Mouse (Mus musculus): Measurements from ENCODE around the gene Diras2. TPM values are rescaled to one million over a fixed set of nuclear protein-coding genes. Genes with fewer than 3 reads are reported as not detected.

The Diras2 gene
- polyA plus RNA-seq, 1 experiment from 2014 or later: 0.61 TPM

DNA sequence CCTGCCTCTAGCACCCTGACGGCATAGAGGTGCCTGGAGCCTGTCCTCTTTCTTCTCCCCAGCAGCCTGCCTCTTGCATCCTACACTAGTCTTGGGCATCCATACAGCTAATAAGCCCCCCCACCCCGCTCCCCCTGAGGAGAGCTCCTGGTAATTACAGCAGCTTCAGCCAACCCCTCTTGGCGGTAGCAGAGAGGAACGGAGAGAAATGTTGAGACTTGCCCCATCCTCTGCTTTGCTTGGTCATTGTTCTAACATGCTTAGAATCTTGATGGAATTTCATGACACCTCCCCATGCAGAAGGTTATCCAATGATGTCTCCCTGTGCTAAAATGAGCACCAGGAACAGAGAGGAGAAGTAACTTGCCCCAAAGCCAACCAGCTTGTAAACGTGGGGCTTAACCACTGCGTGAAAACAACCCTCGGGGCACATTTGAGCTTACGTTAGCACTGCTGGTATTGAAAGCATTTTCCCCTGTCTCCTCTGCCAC, 11.0 kb upstream of the Diras2 start:
- WGBS: 74% methylated on average over 8 of the region's 8 CpGs
- Histone ChIP-seq H3K4me3 (ENCODE audit: low read depth, low read length) (no peak overlapping the region), H3K4me2 (replicated peaks; ENCODE audit: low read depth) (no peak overlapping the region), H3K9ac (ENCODE audit: low read depth, low read length) (no peak overlapping the region), H3K27ac (ENCODE audit: low read depth, low read length) (no peak overlapping the region), H3K27me3 (replicated peaks; ENCODE audit: control insufficient read depth, insufficient read depth, low read length) (no peaks in the 10 kb centered on the region), H3K36me3 (ENCODE audit: control insufficient read depth, insufficient read depth) (no peaks in the 10 kb centered on the region), H3K9me3 (ENCODE audit: control insufficient read depth) (no peaks in the 10 kb centered on the region), H3K4me1 (replicated peaks; ENCODE audit: control insufficient read depth, insufficient read depth, low read length) (no peaks in the 10 kb centered on the region)
- ATAC-seq: no peak
- no peak for TF ChIP-seq CTCF (IDR thresholded peaks at IDR 0.05; ENCODE audit: low read depth)

DNA sequence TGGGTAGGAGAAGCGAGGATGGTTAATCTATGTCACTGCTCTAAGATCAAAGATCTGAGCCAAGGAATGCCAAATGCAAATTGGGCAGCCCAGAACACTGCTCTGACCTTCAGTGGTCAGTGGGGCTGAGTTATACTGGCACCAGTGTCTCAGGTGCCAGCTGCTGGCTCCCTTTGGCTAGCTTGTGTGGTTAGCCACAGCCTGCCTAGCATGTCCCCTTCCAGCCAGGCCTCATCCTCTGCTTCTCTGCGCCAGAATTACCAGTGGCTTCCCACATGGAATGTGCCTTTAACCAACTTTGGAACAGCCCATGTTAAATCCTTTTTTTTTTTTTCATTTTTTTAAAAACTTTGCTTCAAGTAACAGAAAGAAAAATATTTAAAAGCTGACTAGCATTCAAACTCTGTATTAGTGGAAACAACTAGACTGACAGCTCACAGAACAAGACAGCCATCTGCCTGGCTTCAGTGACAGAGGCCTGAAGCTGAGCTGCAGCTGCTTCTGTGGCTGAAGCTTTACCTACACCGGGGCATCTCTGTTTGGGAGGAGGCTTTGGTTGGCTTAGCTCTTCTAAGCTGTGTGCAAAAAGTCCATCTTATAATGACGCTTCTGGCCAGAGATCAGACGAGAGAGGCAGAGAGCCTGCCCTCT, 10.4 kb upstream of the Diras2 start:
- no peak overlapping the region for H3K27ac ChIP-seq (ENCODE audit: low read depth, low read length)
- no peak overlapping the region for H3K9ac ChIP-seq (ENCODE audit: low read depth, low read length)
- H3K36me3 ChIP-seq (ENCODE audit: control insufficient read depth, insufficient read depth): no peaks in the 10 kb centered on the region
- H3K4me1 ChIP-seq (replicated peaks; ENCODE audit: control insufficient read depth, insufficient read depth, low read length): no peaks in the 10 kb centered on the region
- 70% methylated on average over 5 of the region's 5 CpGs for WGBS
- TF ChIP-seq CTCF (IDR thresholded peaks at IDR 0.05; ENCODE audit: low read depth): no peak
- H3K4me3 ChIP-seq (ENCODE audit: low read depth, low read length): no peak overlapping the region
- H3K9me3 ChIP-seq (ENCODE audit: control insufficient read depth): no peaks in the 10 kb centered on the region
- H3K4me2 ChIP-seq (replicated peaks; ENCODE audit: low read depth): no peak overlapping the region
- no peaks in the 10 kb centered on the region for H3K27me3 ChIP-seq (replicated peaks; ENCODE audit: control insufficient read depth, insufficient read depth, low read length)
- no peak for ATAC-seq

DNA sequence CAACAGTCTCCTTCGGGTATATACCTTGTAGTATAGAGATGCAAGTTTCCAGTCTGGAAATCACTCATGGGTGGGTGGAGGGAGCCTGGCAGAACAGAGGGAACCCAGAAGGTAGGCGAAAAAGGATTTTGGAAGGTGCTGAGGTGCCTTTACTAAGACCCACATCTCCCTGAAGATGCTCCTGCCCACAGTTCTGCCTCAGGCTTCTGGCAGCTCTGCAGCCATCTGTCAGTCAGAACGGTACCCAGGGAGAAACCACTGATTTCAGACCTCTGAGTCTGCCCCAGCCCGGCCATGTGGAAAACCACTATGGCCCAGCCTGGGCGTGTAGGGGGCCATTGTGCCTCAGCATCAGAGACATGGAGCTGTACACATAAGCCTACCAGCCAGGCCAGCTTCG, 8.4 kb upstream of the Diras2 start:
- TF ChIP-seq CTCF (IDR thresholded peaks at IDR 0.05; ENCODE audit: low read depth): no peak
- Histone ChIP-seq H3K27ac (ENCODE audit: low read depth, low read length) (no peak overlapping the region), H3K36me3 (ENCODE audit: control insufficient read depth, insufficient read depth) (no peaks in the 10 kb centered on the region), H3K9ac (ENCODE audit: low read depth, low read length) (no peak overlapping the region), H3K4me2 (replicated peaks; ENCODE audit: low read depth) (no peak overlapping the region), H3K4me1 (replicated peaks; ENCODE audit: control insufficient read depth, insufficient read depth, low read length) (no peaks in the 10 kb centered on the region), H3K9me3 (ENCODE audit: control insufficient read depth) (no peaks in the 10 kb centered on the region), H3K27me3 (replicated peaks; ENCODE audit: control insufficient read depth, insufficient read depth, low read length) (no peaks in the 10 kb centered on the region), H3K4me3 (ENCODE audit: low read depth, low read length) (no peak overlapping the region)
- WGBS: 80% methylated on average over 6 of the region's 6 CpGs
- no peak for ATAC-seq

DNA sequence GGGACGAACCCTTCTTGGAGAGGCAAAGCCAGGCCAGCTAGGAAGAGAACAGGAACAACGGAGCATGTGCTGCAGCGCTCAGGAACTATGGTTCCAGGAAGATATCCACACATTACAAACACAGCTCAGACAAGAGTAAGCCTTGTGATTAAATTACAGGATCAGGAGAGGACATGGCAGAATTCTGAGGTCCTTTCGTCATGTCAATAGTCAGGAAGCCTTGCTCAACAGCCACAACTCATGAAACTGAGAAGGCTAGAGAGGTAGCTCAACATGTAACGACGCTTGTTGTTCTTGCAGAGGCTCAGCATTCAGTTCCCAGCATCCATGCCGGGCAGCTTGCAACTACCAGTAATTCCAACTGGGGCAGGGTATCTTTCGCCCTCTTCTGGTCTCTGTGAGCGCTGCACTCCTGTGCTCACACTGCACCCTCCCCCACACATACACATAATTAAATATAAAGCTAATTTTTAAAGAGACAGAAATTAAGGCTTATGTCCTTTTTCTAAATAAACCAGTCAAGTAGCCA, 7.6 kb upstream of the Diras2 start:
- TF ChIP-seq CTCF (IDR thresholded peaks at IDR 0.05; ENCODE audit: low read depth): 0 out of 2 replicates have a peak, but pooled peaks have one; percentile 11
- Histone ChIP-seq H3K27ac (ENCODE audit: low read depth, low read length) (no peak overlapping the region), H3K27me3 (replicated peaks; ENCODE audit: control insufficient read depth, insufficient read depth, low read length) (no peaks in the 10 kb centered on the region), H3K9ac (ENCODE audit: low read depth, low read length) (no peak overlapping the region), H3K4me1 (replicated peaks; ENCODE audit: control insufficient read depth, insufficient read depth, low read length) (no peaks in the 10 kb centered on the region), H3K9me3 (ENCODE audit: control insufficient read depth) (no peaks in the 10 kb centered on the region), H3K4me2 (replicated peaks; ENCODE audit: low read depth) (no peak overlapping the region), H3K4me3 (ENCODE audit: low read depth, low read length) (no peak overlapping the region), H3K36me3 (ENCODE audit: control insufficient read depth, insufficient read depth) (no peaks in the 10 kb centered on the region)
- no peak for ATAC-seq
- WGBS: 89% methylated on average over 9 of the region's 9 CpGs

DNA sequence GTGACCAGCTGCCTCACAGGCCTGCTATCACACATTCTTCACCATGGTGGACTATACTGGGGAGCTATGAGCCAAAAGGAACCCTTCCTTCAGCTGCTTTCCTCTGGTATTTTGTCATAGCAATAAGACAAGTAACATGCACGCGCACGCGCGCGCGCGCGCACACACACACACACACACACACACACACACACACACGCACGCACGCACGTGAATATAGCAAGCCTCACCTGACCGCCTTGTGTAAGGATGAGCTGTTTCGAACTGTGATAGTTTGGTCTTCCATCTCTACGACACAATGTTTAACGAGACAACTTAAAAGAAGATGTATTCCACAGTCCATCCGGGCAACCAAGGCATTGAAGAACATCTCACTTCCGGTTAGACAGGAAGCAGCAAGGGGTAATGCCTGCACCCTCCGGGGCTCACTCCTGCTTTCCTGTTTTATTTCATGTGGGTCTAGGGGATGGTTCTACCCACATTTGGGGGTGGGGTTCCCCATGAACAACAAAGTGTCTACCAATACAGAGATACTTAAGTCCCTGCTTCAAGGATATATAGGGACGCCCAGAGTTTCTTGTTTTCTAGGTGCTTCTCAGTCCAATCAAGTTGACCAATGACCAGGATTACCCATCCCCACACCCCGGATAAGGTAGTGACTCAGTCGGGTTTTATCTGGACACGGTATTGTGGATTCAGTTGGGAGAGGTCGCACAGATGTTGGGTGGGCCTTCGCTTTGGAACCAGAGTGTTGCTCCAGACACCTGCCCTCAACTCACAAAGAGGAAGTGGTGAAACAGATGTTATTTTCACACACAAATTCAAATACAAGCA, 6.9 kb upstream of the Diras2 start:
- no peak overlapping the region for H3K27ac ChIP-seq (ENCODE audit: low read depth, low read length)
- H3K4me3 ChIP-seq (ENCODE audit: low read depth, low read length): no peak overlapping the region
- WGBS: 92% methylated on average over 26 of the region's 26 CpGs
- no peak overlapping the region for H3K9ac ChIP-seq (ENCODE audit: low read depth, low read length)
- H3K4me2 ChIP-seq (replicated peaks; ENCODE audit: low read depth): no peak overlapping the region
- TF ChIP-seq CTCF (IDR thresholded peaks at IDR 0.05; ENCODE audit: low read depth): no peak
- no peaks in the 10 kb centered on the region for H3K36me3 ChIP-seq (ENCODE audit: control insufficient read depth, insufficient read depth)
- H3K9me3 ChIP-seq (ENCODE audit: control insufficient read depth): no peaks in the 10 kb centered on the region
- H3K4me1 ChIP-seq (replicated peaks; ENCODE audit: control insufficient read depth, insufficient read depth, low read length): no peaks in the 10 kb centered on the region
- no peak for ATAC-seq
- H3K27me3 ChIP-seq (replicated peaks; ENCODE audit: control insufficient read depth, insufficient read depth, low read length): no peaks in the 10 kb centered on the region

DNA sequence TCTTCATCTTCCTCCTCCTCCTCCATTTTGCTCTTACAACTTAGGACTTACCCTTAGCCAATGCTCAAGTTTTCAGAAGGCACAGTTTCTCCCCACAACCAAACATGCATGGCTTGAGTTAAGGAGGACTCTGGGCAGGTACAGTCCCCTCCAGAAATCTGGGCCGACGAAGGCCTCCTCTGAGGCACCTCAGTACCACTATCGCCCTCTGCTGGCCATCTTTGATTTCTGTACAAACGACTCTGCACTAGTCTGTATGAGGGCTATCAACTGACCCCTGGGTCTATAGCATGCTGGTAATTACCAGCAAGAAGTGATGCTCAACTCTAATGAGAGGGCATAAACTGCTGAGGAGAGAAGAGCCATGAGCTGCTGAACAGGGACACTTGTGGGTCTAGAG, 4.5 kb upstream of the Diras2 start:
- 0 out of 2 replicates have a peak, but pooled peaks cover under 1% of the 10 kb centered on the region for H3K27me3 ChIP-seq (replicated peaks; ENCODE audit: control insufficient read depth, insufficient read depth, low read length)
- H3K9me3 ChIP-seq (ENCODE audit: control insufficient read depth): no peaks in the 10 kb centered on the region
- H3K4me2 ChIP-seq (replicated peaks; ENCODE audit: low read depth): no peak overlapping the region
- H3K27ac ChIP-seq (ENCODE audit: low read depth, low read length): no peak overlapping the region
- 3% methylated on average over 4 of the region's 4 CpGs for WGBS
- H3K36me3 ChIP-seq (ENCODE audit: control insufficient read depth, insufficient read depth): no peaks in the 10 kb centered on the region
- no peaks in the 10 kb centered on the region for H3K4me1 ChIP-seq (replicated peaks; ENCODE audit: control insufficient read depth, insufficient read depth, low read length)
- ATAC-seq: no peak
- H3K9ac ChIP-seq (ENCODE audit: low read depth, low read length): no peak overlapping the region
- peak; percentile 89 for TF ChIP-seq CTCF (IDR thresholded peaks at IDR 0.05; ENCODE audit: low read depth)
- no peak overlapping the region for H3K4me3 ChIP-seq (ENCODE audit: low read depth, low read length)
